ENCODE assay signal across 8 mouse cellular contexts in the genomic region with DNA sequence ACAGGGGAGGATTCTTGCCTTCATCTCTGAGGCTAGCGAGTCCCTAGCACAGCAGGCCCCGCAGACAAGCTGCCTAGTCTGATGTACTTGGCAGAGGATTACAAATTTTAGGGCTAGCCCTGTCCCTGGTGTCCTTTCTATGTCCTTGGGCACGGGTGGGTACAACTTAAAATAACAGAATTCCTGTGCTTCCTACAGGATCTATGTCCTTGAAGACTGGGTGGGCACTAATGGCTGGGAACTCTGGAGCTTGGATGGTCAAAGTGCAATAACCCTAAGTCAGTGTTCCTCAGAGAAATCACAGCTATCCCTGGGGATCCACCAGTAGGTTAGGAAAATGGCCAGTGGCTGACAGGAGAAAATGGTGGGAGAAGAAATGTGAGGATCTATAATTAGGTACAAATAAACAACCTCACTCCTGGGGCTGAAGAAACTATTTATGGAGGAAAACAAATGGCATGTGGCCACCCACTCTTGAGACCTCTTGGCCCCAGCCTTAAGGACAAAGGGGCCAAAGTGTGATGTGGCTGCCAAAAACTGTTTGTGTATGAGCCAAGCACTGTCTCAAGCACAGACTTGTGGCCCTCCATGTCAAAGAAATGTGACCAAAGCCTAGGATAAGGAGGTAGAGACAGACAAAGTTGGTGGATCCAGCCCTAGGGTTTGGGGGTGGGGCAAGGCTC. TPM values are rescaled to one million over a fixed set of nuclear protein-coding genes. Genes with fewer than 3 reads are reported as not detected.
DNase-seq lines count a peak whose midpoint lies in the region; TF ChIP-seq lines count a peak whose summit lies in the region.

No protein-coding gene starts in this region.

- intact Hi-C loops in left cerebral cortex, adult 2 months (cut with DNase I): no loop called here
- intact Hi-C loops in heart, postnatal 14 days (cut with DNase I): no loop called here

- DNase-seq in cerebellum, adult 2 months: peak in 1 of 2 experiments; percentile 24
- no peak for DNase-seq in cerebellum, adult 11 months
- no peak for DNase-seq in left cerebral cortex, adult 2 months (ENCODE audit: extremely low spot score in 1 of 2, low spot score in 2 of 2)
- DNase-seq in left cerebral cortex, adult 9 months (ENCODE audit: low spot score in 2 of 2): no peak
- peak; percentile 45 to 59 for DNase-seq in heart, postnatal 14 days
- peak; percentile 75 for DNase-seq in lung, postnatal 36 days
- no peak for DNase-seq in left cerebral cortex, adult 8-10 months (ENCODE audit: low spot score in 2 of 2)
- DNase-seq in urinary bladder, postnatal 14 days (ENCODE audit: low spot score): no peak

- 6% methylated on average over 3 of the region's 3 CpGs for WGBS in cerebellum, adult 2 months

- H3K4me1 ChIP-seq in cerebellum, adult 2 months (ENCODE audit: control insufficient read depth, insufficient read depth, low read length): peaks cover 30% of the 10 kb centered on the region

- H3K27ac ChIP-seq in cerebellum, adult 2 months (ENCODE audit: insufficient read depth, low read length): peak overlapping the region; percentile 42
- peak overlapping the region; percentile 32; the same call in 1 of the 2 replicates for H3K27ac ChIP-seq in left cerebral cortex, adult 2 months

- no peak overlapping the region for H3K4me3 ChIP-seq in cerebellum, adult 2 months (replicated peaks; ENCODE audit: insufficient read depth, low read depth, low read length)
- no peak overlapping the region for H3K4me3 ChIP-seq in left cerebral cortex, adult 2 months

- TF ChIP-seq CTCF in cerebellum, adult 2 months (IDR thresholded peaks at IDR 0.05; ENCODE audit: borderline replicate concordance, insufficient read depth, low read depth, low read length): no peak
- TF ChIP-seq CTCF in left cerebral cortex, adult 2 months (IDR thresholded peaks at IDR 0.05): no peak

- no peak for TF ChIP-seq POLR2A in cerebellum, adult 2 months (IDR thresholded peaks at IDR 0.05; ENCODE audit: borderline replicate concordance, insufficient read depth, low read length)

- no peaks in the 10 kb centered on the region for H3K27me3 ChIP-seq in cerebellum, adult 2 months (ENCODE audit: control insufficient read depth, insufficient read depth, low read length)

RNA-seq across cellular contexts. Expression of a gene that starts 4.1 kb away (rescaled TPM):
- polyA plus RNA-seq in cerebellum, adult 2 months (2012; rRNA removed): 494 and 510 TPM in 2 replicates
- 100 to 1,000 TPM; 345 to 358 TPM for total RNA-seq in left cerebral cortex, adult 2 months (2021)
- 100 to 1,000 TPM; 271 to 275 TPM for total RNA-seq in heart, postnatal 14 days (2021)
- total RNA-seq in left cerebral cortex, adult 8-10 months (2022): 100 to 1,000 TPM; 351 to 365 (median 357) TPM

RNA-seq across cellular contexts. Expression of a gene that starts 25.4 kb away (rescaled TPM):
- polyA plus RNA-seq in cerebellum, adult 2 months (2012; rRNA removed): 1.6 and 1.9 TPM in 2 replicates
- 1 to 10 TPM; 3.4 to 4.3 TPM for total RNA-seq in left cerebral cortex, adult 2 months (2021)
- 10 to 100 TPM; 20.5 to 31.6 TPM for total RNA-seq in heart, postnatal 14 days (2021)
- total RNA-seq in left cerebral cortex, adult 8-10 months (2022): 1 to 10 TPM; 2.3 to 3.2 (median 2.5) TPM

RNA-seq across cellular contexts. Expression of a gene that starts 37.8 kb away (rescaled TPM):
- 157 and 171 TPM in 2 replicates for polyA plus RNA-seq in cerebellum, adult 2 months (2012; rRNA removed)
- 10 to 100 TPM; 93.2 to 94.9 TPM for total RNA-seq in left cerebral cortex, adult 2 months (2021)
- 100 to 1,000 TPM; 160 to 167 TPM for total RNA-seq in heart, postnatal 14 days (2021)
- total RNA-seq in left cerebral cortex, adult 8-10 months (2022): 10 to 100 TPM; 85.6 to 95.3 (median 89.9) TPM

RNA-seq across cellular contexts. Expression of a gene that starts 54.1 kb away (rescaled TPM):
- polyA plus RNA-seq in cerebellum, adult 2 months (2012; rRNA removed): 52.1 and 59.5 TPM in 2 replicates
- total RNA-seq in left cerebral cortex, adult 2 months (2021): 10 to 100 TPM; 32.3 to 38.7 TPM
- 100 to 1,000 TPM in 1 of 2 experiments, 10 to 100 TPM in 1; 96.9 to 104 TPM for total RNA-seq in heart, postnatal 14 days (2021)
- total RNA-seq in left cerebral cortex, adult 8-10 months (2022): 10 to 100 TPM; 27.6 to 33.8 (median 31.5) TPM

Comparison
In these comparisons a context has a peak if more than half of its experiments do, and no peak if none do; other contexts are left out.
1. DNase-seq: peak in heart, postnatal 14 days (2 of 2) and lung, postnatal 36 days (single experiment); none in cerebellum, adult 11 months (single experiment), left cerebral cortex, adult 2 months (0 of 2), left cerebral cortex, adult 9 months (0 of 2), left cerebral cortex, adult 8-10 months (0 of 2) and urinary bladder, postnatal 14 days (single experiment).
2. RNA of a gene that starts 25.4 kb away (total RNA-seq): 20.5 to 31.6 TPM in heart, postnatal 14 days; 3.4 to 4.3 TPM in left cerebral cortex, adult 2 months and 2.3 to 3.2 TPM in left cerebral cortex, adult 8-10 months; every median in the first group is over 4 times any median in the second.